Mouse (Mus musculus): Measurements from ENCODE around the gene Csrnp1.

Csrnp1 gene

GRCm38 (mm10) chr9:119977557-119978060 is 6.8 kb downstream of the Csrnp1 start:
- no peak for DNase-seq (ENCODE audit: low read depth)

GRCm38 (mm10) chr9:119976704-119977556 is 7.5 kb downstream of the Csrnp1 start:
- no peak for DNase-seq (ENCODE audit: low read depth)

DNA sequence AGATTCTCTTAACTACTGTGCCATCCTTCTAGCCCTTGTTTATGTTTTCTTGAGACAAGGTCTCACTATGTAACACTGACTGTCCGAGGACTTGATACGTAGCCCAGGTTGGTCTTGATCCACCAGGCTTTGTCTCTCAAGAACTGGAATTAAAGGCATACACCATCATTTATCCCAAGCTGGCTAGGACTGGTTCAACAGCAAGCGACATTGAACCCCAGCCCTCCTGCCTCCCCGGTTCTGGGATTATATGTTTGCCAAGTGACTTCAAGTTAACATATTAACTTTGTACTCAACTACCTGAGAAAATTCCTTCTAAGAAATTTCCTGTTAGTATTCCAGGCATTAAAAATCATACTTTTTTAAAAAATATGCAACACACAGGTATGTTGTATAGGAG is 9.2 kb downstream of the Csrnp1 start:
- no peak for DNase-seq (ENCODE audit: low read depth)

DNA sequence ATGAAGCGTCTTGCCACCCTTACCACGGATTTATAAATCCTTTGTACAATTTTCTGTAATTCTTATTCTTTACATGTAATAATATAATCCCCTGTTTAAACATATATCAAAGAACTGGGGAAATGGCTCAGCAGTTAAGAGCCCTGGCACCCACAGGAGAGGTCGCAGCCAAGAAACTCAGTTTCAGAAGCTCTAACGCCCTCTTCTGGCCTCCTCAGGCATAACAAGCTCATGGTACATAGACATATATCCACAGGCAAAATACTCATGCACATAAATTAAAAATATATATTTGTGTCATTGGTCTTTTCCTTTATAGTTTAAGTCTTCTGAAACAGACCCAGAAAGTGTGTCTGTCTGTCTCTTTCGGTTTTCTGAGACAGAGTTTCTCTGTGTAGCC is 9.8 kb downstream of the Csrnp1 start:
- DNase-seq (ENCODE audit: low read depth), result no peak

- DNase-seq (ENCODE audit: low read depth), result no peak
Observed at GRCm38 (mm10) chr9:119973869-119974520, 10.5 kb downstream of the Csrnp1 start.

DNA sequence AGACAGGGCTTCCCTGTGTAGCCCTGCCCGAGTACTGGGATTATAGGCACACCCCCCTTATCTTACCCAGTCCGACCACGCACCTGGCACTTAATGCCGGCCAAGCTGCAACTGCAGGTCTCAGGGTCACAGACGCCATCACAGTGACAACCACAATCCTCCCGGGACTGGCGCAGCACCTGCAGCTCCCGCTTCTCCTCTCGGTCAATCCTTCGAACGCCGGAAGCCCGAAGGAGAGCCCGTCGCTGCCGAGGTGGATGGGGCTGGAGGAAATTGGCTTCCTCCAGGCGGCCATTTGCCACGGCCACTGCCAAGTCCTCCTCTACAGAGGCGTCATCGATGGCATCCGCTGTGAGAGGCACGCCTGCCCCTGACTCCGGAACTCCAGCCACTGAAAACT is 11.2 kb downstream of the Csrnp1 start:
- no peak for DNase-seq (ENCODE audit: low read depth)

DNA sequence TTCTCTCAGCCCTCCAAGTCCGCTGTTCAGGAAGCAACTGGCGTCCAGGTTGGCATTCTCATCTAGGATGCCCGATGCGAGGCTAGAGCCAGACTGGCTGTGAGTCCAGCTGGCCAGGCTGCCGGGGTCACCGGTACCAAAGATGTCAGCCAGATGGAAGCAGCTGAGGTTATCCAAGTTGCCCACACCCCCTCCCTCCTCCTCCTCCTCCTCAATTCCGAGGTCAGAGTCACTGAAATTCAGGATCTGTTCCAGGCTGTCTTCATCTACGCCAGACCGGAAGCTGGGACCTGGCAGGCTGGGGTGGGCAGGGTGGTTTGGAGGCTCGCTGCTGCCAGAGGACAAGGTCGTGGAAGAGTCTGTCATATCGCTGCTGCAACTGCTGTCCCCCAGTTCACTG is 11.9 kb downstream of the Csrnp1 start:
- DNase-seq (ENCODE audit: low read depth), result no peak

- DNase-seq (ENCODE audit: low read depth), result no peak
Observed at GRCm38 (mm10) chr9:119972166-119972565, 12.3 kb downstream of the Csrnp1 start.

DNA sequence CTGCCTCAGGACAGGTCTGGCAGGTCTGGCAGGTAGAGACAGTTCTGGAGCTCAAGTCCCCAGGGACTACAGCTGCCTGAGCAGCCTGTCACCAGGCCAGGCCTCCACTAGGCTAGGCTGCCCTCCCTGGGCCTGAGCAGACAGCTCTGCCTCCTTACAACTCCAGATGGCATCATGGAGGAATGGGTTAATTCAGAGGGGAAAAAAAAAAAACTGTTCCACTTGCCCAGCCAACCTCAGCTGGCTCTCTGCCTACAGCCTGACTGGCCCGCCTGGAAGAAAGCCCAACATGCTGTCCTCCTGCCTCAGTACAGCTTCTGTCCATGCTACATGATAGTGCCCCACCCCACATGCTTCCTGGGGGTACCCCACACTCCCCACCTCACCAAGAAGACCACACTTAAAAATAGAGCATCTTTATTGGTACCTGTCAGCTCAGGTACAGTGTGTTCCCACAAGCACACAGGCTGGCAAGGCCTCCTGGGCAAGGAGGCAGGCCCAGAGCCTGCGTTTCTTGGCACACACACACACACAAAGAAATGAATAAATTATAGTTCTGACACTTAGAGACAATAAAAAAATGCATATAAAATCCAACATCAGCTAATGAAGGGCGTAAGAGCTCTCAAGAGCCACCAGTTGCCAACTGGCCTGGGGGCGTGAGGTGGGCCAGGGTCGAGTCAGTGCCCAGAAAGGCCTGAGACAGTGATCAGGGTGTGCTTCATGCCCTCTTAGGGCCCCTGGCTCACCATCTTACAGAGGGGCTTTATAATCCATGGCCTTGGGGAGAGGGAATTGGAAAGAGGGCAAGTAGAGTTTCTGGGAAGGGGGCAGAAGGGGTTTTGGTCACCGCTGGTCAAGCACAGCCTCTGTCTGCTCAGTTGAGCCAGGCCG is 13.4 kb downstream of the Csrnp1 start:
- DNase-seq (ENCODE audit: low read depth), result no peak

DNA sequence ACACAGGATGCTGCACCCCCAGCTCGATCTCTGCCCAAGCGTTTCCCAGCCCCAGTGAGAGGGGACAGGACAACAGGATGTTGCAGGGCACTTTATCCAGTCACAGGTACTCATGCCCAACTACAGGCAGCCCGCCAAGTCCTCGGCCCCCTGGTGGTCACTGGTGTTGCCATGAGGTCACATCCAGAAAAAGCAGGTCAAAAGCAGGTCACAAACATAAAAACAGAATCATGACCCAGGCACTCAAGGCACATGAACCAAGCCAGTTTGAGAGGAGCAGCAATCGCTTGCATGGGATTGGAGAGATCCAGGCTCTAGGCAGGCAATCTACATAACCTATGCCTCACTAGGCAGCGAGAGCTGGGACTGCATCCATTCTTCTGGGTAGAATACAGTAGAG is 14.2 kb downstream of the Csrnp1 start:
- no peak for DNase-seq (ENCODE audit: low read depth)

- DNase-seq (ENCODE audit: low read depth), result no peak
Observed at GRCm38 (mm10) chr9:119969811-119970210, 14.6 kb downstream of the Csrnp1 start.

- DNase-seq (ENCODE audit: low read depth), result no peak
Observed at GRCm38 (mm10) chr9:119966221-119966910, 18.1 kb downstream of the Csrnp1 start.

DNA sequence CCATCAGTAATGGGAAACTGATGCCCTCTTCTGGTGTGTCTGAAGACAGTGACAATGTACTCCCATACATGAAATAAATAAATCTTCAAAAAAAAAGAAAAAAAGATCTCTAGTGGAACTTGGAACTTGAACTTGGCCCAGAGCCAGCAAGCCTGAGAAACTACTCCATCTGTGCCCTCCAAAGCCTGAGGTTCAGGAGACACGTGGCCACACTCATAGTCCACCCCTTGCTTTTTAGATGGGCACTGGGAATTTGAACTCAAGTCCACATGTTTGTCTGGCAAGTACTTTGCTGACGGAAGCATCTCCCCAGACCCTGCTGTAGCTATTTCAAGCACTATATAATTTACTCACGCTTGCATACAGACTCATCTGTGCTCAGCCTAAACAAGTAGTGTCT is 19.3 kb downstream of the Csrnp1 start:
- no peak for DNase-seq (ENCODE audit: low read depth)

DNA sequence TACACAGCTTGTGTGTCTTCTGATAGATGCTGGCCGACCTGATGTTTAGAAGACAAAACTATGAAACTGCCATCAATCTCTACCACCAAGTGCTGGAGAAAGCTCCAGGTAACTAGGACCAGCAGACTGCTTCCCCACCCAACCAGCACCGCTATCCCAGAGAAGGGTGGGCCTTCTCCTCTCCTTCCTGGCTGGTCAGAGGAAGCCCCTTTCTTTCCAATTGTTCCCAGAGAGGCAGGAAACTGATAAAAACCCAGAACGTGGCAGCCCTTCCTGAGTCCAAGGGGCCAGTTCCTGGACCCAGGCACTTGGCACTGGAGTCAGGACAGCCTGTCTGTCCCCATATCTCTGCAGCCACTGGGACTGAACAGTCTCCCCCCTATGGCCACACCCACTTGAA is 20.3 kb downstream of the Csrnp1 start:
- DNase-seq (ENCODE audit: low read depth), result no peak

GRCm38 (mm10) chr9:119962987-119963667 is 21.3 kb downstream of the Csrnp1 start:
- no peak for DNase-seq (ENCODE audit: low read depth)

GRCm38 (mm10) chr9:119962216-119962615 is 22.2 kb downstream of the Csrnp1 start:
- DNase-seq (ENCODE audit: low read depth), result no peak

DNA sequence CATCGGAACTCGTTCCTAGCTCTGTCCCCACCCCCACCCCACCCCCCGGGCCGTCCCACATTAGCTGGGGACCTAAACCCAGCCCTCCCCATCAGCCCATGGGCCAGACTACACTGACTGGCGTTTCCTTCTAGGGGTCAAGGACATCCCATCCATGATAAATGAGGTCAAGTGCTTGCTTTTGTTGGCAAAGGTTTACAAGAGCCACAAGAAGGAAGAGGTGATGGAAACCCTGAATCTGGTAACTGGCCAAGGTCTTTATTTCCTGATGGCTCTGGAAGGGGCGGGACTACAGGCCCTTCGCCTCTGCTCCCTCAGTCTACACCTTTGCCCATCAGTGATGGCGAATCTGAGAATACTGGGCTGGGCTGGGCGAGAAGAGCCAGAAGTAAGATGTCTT is 25.6 kb downstream of the Csrnp1 start:
- no peak for DNase-seq (ENCODE audit: low read depth)

- DNase-seq (ENCODE audit: low read depth), result no peak
Observed at GRCm38 (mm10) chr9:119951388-119951787, 33.1 kb downstream of the Csrnp1 start.

GRCm38 (mm10) chr9:119950434-119950833 is 34.0 kb downstream of the Csrnp1 start:
- no peak for DNase-seq (ENCODE audit: low read depth)

- no peak for DNase-seq (ENCODE audit: low read depth)
Observed at GRCm38 (mm10) chr9:119948804-119949203, 35.7 kb downstream of the Csrnp1 start.

Measured in c-Kit-positive CD71-positive TER-119-negative erythroid progenitor cells, embryonic 14.5 days (primary cell).